Mouse (Mus musculus) neutrophil, adult 83 days (primary cell): ENCODE data around the gene Gm12789. TPM values are rescaled to one million over a fixed set of nuclear protein-coding genes. Genes with fewer than 3 reads are reported as not detected.

Experiments used
- total RNA-seq, 2 experiments: library from RNA; stranded (reverse); gene quantifications; one replicate each; pipeline ENCODE4 v1.2.4; 2023

The Gm12789 gene
- total RNA-seq, result not detected

DNA sequence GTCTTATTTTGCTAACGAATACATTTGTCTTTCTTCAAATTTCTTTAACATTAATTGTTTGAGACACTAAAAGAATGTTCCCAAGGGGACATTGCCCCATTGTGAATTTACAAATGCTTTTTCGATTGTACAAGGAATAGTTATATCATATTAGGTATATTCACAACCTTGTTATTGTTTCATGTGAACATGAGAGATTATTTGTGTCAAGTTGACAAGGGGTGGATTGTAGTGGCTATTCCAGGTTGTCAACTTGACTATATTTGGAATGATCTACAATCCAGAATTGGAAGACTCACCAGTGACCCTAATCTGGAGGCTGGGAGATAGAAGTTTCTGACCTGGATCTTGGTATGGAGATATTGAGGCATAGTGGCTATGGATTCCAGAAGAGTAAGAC, at the start of gene Gm12789:
TSS of gene Gm12789 (plus strand) at position 301 of the 400 bp plus-strand sequence.

DNA sequence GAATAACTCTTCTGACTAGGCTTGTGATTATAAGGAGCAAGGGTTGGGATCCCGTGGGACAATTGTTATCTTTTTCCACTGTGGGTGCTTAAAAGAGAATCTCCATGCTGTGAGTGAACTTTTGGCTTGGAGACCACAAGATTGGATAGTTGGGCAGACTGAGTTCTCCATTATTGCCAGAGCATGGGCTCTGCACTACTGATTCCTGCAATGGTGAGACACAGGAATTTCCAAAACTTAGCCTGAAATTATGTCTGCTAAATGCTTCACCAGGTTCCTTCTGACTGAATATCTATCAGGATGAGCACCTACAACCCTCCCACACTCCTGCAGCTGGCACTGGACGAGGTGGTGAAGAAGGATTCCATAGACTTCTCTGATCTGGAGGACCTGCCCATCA, 46.3 kb upstream of the Gm12789 start, which contains the start of gene Gm12794:
TSS of gene Gm12794 (plus strand) at position 301 of the 400 bp plus-strand sequence.

DNA sequence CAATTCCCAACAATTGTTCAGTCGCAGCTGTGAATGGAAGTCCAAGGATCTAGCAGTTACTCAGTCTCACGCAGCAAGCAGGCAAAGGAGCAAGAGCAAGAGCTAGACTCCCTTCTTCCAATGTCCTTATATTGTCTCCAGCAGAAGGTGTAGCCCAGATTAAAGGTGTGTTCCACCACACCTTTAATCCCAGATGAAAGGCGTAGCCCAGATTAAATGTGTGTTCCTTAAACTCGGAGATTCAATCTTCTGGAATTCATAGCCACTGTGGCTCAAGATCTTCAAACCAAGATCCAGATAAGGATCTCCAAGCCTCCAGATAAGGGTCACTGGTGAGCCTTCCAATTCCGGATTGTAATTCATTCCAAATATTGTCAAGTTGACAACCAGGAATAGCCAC, 5.5 kb upstream of the Gm12789 start, which contains the start of gene Gm12790:
TSS of gene Gm12790 (minus strand) at position 101 of the 400 bp plus-strand sequence.

Other genes starting within 250 kb of the Gm12789 start
- not detected for gene B020004J07Rik, start 142.6 kb upstream of the Gm12789 start, total RNA-seq
- not detected for gene C130073F10Rik, start 92.8 kb upstream of the Gm12789 start, total RNA-seq
- gene Gm12800, start 77.5 kb upstream of the Gm12789 start, total RNA-seq, result not detected
- gene Gm12794, start 46.2 kb upstream of the Gm12789 start, total RNA-seq, result not detected
- not detected for gene Gm12790, start 5.6 kb upstream of the Gm12789 start, total RNA-seq
- gene Pde4b, start 100.9 kb downstream of the Gm12789 start, total RNA-seq, result 10 to 100 TPM; 30.8 to 39.1 TPM